19 mouse cellular contexts compared by ENCODE assay signal in genomic region chr2:17211105-17211504, GRCm38 (mm10).
DNase-seq lines count a peak whose midpoint lies in the region; ATAC-seq lines count a peak whose summit lies in the region.
"Had no signal": no experiment of that assay in that cellular context is flagged by ENCODE, and none has a peak within 500 bp of the region (broad histone marks: within the 10 kb centered on the region; RNA-seq: fewer than 3 reads in every experiment).

No protein-coding gene starts in this region.

- no peaks in the 10 kb centered on the region for H3K4me1 ChIP-seq in limb, embryonic 11.5 days (ENCODE audit: control insufficient read depth, insufficient read depth, low read length)
- no peaks in the 10 kb centered on the region for H3K4me1 ChIP-seq in limb, embryonic 10.5 days
- H3K4me1 ChIP-seq in limb, embryonic 13.5 days = no peaks in the 10 kb centered on the region

- DNase-seq in limb, embryonic 11.5 days (ENCODE audit: low spot score) = no peak
- no peak for DNase-seq in limb, embryonic 10.5 days (ENCODE audit: low spot score)
- DNase-seq in gastrocnemius, adult 8-10 months (ENCODE audit: low spot score in 2 of 2) = no peak
- DNase-seq: adrenal gland, adult 2 months; adrenal gland, adult 8-10 months; adrenal gland, postnatal 10 days; adrenal gland, postnatal 14 days; adrenal gland, postnatal 25 days; adrenal gland, postnatal 36 days; B cell, adult 2 months; cerebellum, adult 11 months; cerebellum, adult 11-12 months; cerebellum, adult 18-20 months had no signal

- H3K9ac ChIP-seq in limb, embryonic 11.5 days (ENCODE audit: low read length) = no peak overlapping the region
- no peak overlapping the region for H3K9ac ChIP-seq in limb, embryonic 13.5 days

- H3K36me3 ChIP-seq in limb, embryonic 11.5 days (ENCODE audit: control insufficient read depth, insufficient read depth, low read length) = no peaks in the 10 kb centered on the region
- H3K36me3 ChIP-seq in limb, embryonic 10.5 days = no peaks in the 10 kb centered on the region
- no peaks in the 10 kb centered on the region for H3K36me3 ChIP-seq in limb, embryonic 13.5 days
- H3K36me3 ChIP-seq: G1E had no signal

- no peaks in the 10 kb centered on the region for H3K27me3 ChIP-seq in limb, embryonic 11.5 days (ENCODE audit: control insufficient read depth, insufficient read depth, low read length)
- no peaks in the 10 kb centered on the region for H3K27me3 ChIP-seq in limb, embryonic 10.5 days (ENCODE audit: low read depth, poor library complexity, severe bottlenecking)
- H3K27me3 ChIP-seq in limb, embryonic 13.5 days = no peaks in the 10 kb centered on the region
- H3K27me3 ChIP-seq: CH12.LX, Patski had no signal

- H3K27ac ChIP-seq in limb, embryonic 11.5 days (replicated peaks; ENCODE audit: low read depth, low read length) = no peak overlapping the region
- no peak overlapping the region for H3K27ac ChIP-seq in limb, embryonic 10.5 days
- H3K27ac ChIP-seq in limb, embryonic 13.5 days = no peak overlapping the region

- no peaks in the 10 kb centered on the region for H3K9me3 ChIP-seq in limb, embryonic 11.5 days (ENCODE audit: control insufficient read depth, low read length)
- H3K9me3 ChIP-seq in limb, embryonic 10.5 days (replicated peaks) = no peaks in the 10 kb centered on the region
- H3K9me3 ChIP-seq in limb, embryonic 13.5 days = no peaks in the 10 kb centered on the region
- H3K9me3 ChIP-seq: G1E had no signal

- peak; percentile 54; the same call in 1 of the 2 replicates for ATAC-seq in limb, embryonic 11.5 days (ENCODE audit: insufficient number of reproducible peaks, low FRiP score, low TSS enrichment, low read depth)
- peak; percentile 61; the same call in 1 of the 2 replicates for ATAC-seq in limb, embryonic 13.5 days (ENCODE audit: low FRiP score, low read depth)
- ATAC-seq: activated CD4-positive, CD25-positive, alpha-beta regulatory T cell, adult 4 months; CD4-positive, CD25-positive, alpha-beta regulatory T cell, adult 4 months; Patski had no signal

- H3K4me3 ChIP-seq in limb, embryonic 11.5 days (ENCODE audit: low read depth, low read length) = no peak overlapping the region
- no peak overlapping the region for H3K4me3 ChIP-seq in limb, embryonic 10.5 days
- H3K4me3 ChIP-seq in limb, embryonic 13.5 days = no peak overlapping the region

- H3K4me2 ChIP-seq in limb, embryonic 11.5 days (ENCODE audit: low read depth, severe bottlenecking) = no peak overlapping the region
- no peak overlapping the region for H3K4me2 ChIP-seq in limb, embryonic 13.5 days (replicated peaks)
